Mouse (Mus musculus): Measurements from ENCODE around the gene Cish. TPM values are rescaled to one million over a fixed set of nuclear protein-coding genes. Genes with fewer than 3 reads are reported as not detected.

The Cish gene
- total RNA-seq (2015) (1.7 and 5.3 TPM in 2 replicates), total RNA-seq (2017) (0.40 and 0.45 TPM in 2 replicates)

- no peak for ATAC-seq (ENCODE audit: poor library complexity, severe bottlenecking)
Observed at GRCm38 (mm10) chr9:107296016-107296040, at the start of gene Cish. Gene Cish, plus strand, starts transcription at chr9:107296026.

- peak; percentile 63; the same call in 1 of the 2 replicates for ATAC-seq (ENCODE audit: poor library complexity, severe bottlenecking)
Observed at GRCm38 (mm10) chr9:107246170-107246569, 49.7 kb upstream of the Cish start.

- no peak for ATAC-seq (ENCODE audit: poor library complexity, severe bottlenecking)
Observed at GRCm38 (mm10) chr9:107249154-107249553, 46.7 kb upstream of the Cish start.

GRCm38 (mm10) chr9:107250416-107251337 is 45.1 kb upstream of the Cish start:
- no peak for ATAC-seq (ENCODE audit: poor library complexity, severe bottlenecking)

- ATAC-seq (ENCODE audit: poor library complexity, severe bottlenecking), result no peak
Observed at GRCm38 (mm10) chr9:107252164-107252563, 43.7 kb upstream of the Cish start.

GRCm38 (mm10) chr9:107254476-107254875 is 41.4 kb upstream of the Cish start:
- ATAC-seq (ENCODE audit: poor library complexity, severe bottlenecking), result no peak

- no peak for ATAC-seq (ENCODE audit: poor library complexity, severe bottlenecking)
Observed at GRCm38 (mm10) chr9:107254925-107255324, 40.9 kb upstream of the Cish start.

- ATAC-seq (ENCODE audit: poor library complexity, severe bottlenecking), result no peak
Observed at GRCm38 (mm10) chr9:107255596-107255995, 40.2 kb upstream of the Cish start.

- ATAC-seq (ENCODE audit: poor library complexity, severe bottlenecking), result no peak
Observed at GRCm38 (mm10) chr9:107259571-107259970, 36.3 kb upstream of the Cish start.

- no peak for ATAC-seq (ENCODE audit: poor library complexity, severe bottlenecking)
Observed at GRCm38 (mm10) chr9:107260429-107260828, 35.4 kb upstream of the Cish start.

GRCm38 (mm10) chr9:107260836-107261235 is 35.0 kb upstream of the Cish start:
- peak; percentile 80 for ATAC-seq (ENCODE audit: poor library complexity, severe bottlenecking)

- no peak for ATAC-seq (ENCODE audit: poor library complexity, severe bottlenecking)
Observed at GRCm38 (mm10) chr9:107261792-107262191, 34.0 kb upstream of the Cish start.

- ATAC-seq (ENCODE audit: poor library complexity, severe bottlenecking), result no peak
Observed at GRCm38 (mm10) chr9:107262375-107262774, 33.5 kb upstream of the Cish start.

GRCm38 (mm10) chr9:107263912-107264311 is 31.9 kb upstream of the Cish start:
- peak; percentile 65 for ATAC-seq (ENCODE audit: poor library complexity, severe bottlenecking)

GRCm38 (mm10) chr9:107264731-107265130 is 31.1 kb upstream of the Cish start:
- no peak for ATAC-seq (ENCODE audit: poor library complexity, severe bottlenecking)

- no peak for ATAC-seq (ENCODE audit: poor library complexity, severe bottlenecking)
Observed at GRCm38 (mm10) chr9:107267028-107267427, 28.8 kb upstream of the Cish start.

- ATAC-seq (ENCODE audit: poor library complexity, severe bottlenecking), result peak; percentile 20; the same call in 1 of the 2 replicates
Observed at GRCm38 (mm10) chr9:107267721-107268402, 28.0 kb upstream of the Cish start.

GRCm38 (mm10) chr9:107269772-107270171 is 26.1 kb upstream of the Cish start:
- no peak for ATAC-seq (ENCODE audit: poor library complexity, severe bottlenecking)

- ATAC-seq (ENCODE audit: poor library complexity, severe bottlenecking), result 0 out of 2 replicates have a peak, but pooled peaks have one; percentile 28
Observed at GRCm38 (mm10) chr9:107271177-107271938, 24.5 kb upstream of the Cish start.

- ATAC-seq (ENCODE audit: poor library complexity, severe bottlenecking), result no peak
Observed at GRCm38 (mm10) chr9:107272284-107272683, 23.5 kb upstream of the Cish start.

GRCm38 (mm10) chr9:107273184-107273583 is 22.6 kb upstream of the Cish start:
- ATAC-seq (ENCODE audit: poor library complexity, severe bottlenecking), result peak; percentile 81

GRCm38 (mm10) chr9:107274751-107275150 is 21.1 kb upstream of the Cish start:
- no peak for ATAC-seq (ENCODE audit: poor library complexity, severe bottlenecking)

Measured in megakaryocyte, adult 5-6 weeks (primary cell).